Mouse (Mus musculus) hindbrain, embryonic 10.5 days (tissue): Measurements from ENCODE around the gene Ranbp3l. TPM values are rescaled to one million over a fixed set of nuclear protein-coding genes. Genes with fewer than 3 reads are reported as not detected.

ENCODE experiments used
- DNase-seq: peaks from one replicate; pipeline ENCODE4 v3.0.0-alpha.2; 2017; ENCODE audit warnings: low spot score
- H3K27ac ChIP-seq: fragments of 300-500 bp; sonication (generic); 2 replicates; pipeline ENCODE4 v1.5.1; 2016; ENCODE audit warnings: mild to moderate bottlenecking, moderate library complexity
- H3K27me3 ChIP-seq: fragments of 300-500 bp; sonication (generic); 2 replicates; pipeline ENCODE4 v1.6.1; 2016; ENCODE audit warnings: mild to moderate bottlenecking; ENCODE audit not compliant: poor library complexity, insufficient read depth, severe bottlenecking
- H3K36me3 ChIP-seq: fragments of 300-500 bp; sonication (generic); 2 replicates; pipeline ENCODE4 v1.6.1; 2016; ENCODE audit warnings: mild to moderate bottlenecking, moderate library complexity
- H3K4me1 ChIP-seq: fragments of 300-500 bp; sonication (generic); replicated peaks from 2 replicates; pipeline ENCODE4 v1.6.1; 2016; ENCODE audit warnings: mild to moderate bottlenecking
- H3K4me3 ChIP-seq: fragments of 300-500 bp; sonication (generic); 2 replicates; pipeline ENCODE4 v1.5.1; 2016; ENCODE audit warnings: mild to moderate bottlenecking, moderate library complexity
- H3K9me3 ChIP-seq: fragments of 300-500 bp; sonication (generic); 2 replicates; pipeline ENCODE4 v1.6.1; 2016; ENCODE audit warnings: mild to moderate bottlenecking, moderate library complexity
- WGBS: fragments of 180-500 bp; shearing (Covaris S2); methylation state at CpG from one replicate; pipeline ENCODE4 v1.1.7; 2016; 5-methylcytosine and 5-hydroxymethylcytosine counted together
- polyA plus RNA-seq: library from polyadenylated mRNA; unstranded; fragments of >200 nt; fragmentation: Nextera tagmentation; extraction: Ambion mirVana; gene quantifications from 2 replicates; pipeline ENCODE4 v1.2.1, GENCODE M21; 2016

The Ranbp3l gene
- polyA plus RNA-seq, result 0.07 and 0.12 TPM in 2 replicates

- Histone ChIP-seq H3K4me3 (no peak within 1 kb of the TSS), H3K27ac (no peak within 1 kb of the TSS), H3K9me3 (no peaks in the 10 kb centered on the region), H3K27me3 (no peaks in the 10 kb centered on the region), H3K36me3 (no peaks in the 10 kb centered on the region), H3K4me1 (no peaks in the 10 kb centered on the region)
- WGBS, result 71% methylated on average over 18 of the region's 18 CpGs
- DNase-seq, result no peak
Measured at GRCm38 (mm10) chr15:8967573-8968228, at the start of gene Ranbp3l. Gene Ranbp3l (plus strand): TSS chr15:8967949.

- H3K4me3 ChIP-seq, result no peak overlapping the region
- H3K36me3 ChIP-seq, result no peaks in the 10 kb centered on the region
- 0 out of 2 replicates have a peak, but pooled peaks cover 3% of the 10 kb centered on the region for H3K9me3 ChIP-seq
- H3K4me1 ChIP-seq, result no peaks in the 10 kb centered on the region
- WGBS, result 86% methylated on average over 1 of the region's 1 CpGs
- no peaks in the 10 kb centered on the region for H3K27me3 ChIP-seq
- DNase-seq, result no peak
- no peak overlapping the region for H3K27ac ChIP-seq
Measured at GRCm38 (mm10) chr15:8930061-8930460, 37.7 kb upstream of the Ranbp3l start.

GRCm38 (mm10) chr15:8936911-8937310 lies 30.8 kb upstream of the Ranbp3l start:
- no peak overlapping the region for H3K27ac ChIP-seq
- no peak for DNase-seq
- H3K4me1 ChIP-seq, result no peaks in the 10 kb centered on the region
- H3K27me3 ChIP-seq, result no peaks in the 10 kb centered on the region
- 86% methylated on average over 3 of the region's 3 CpGs for WGBS
- no peaks in the 10 kb centered on the region for H3K36me3 ChIP-seq
- H3K4me3 ChIP-seq, result no peak overlapping the region
- H3K9me3 ChIP-seq, result no peaks in the 10 kb centered on the region

GRCm38 (mm10) chr15:8940861-8941260 lies 26.9 kb upstream of the Ranbp3l start:
- no peak overlapping the region for H3K4me3 ChIP-seq
- H3K27me3 ChIP-seq, result no peaks in the 10 kb centered on the region
- H3K27ac ChIP-seq, result no peak overlapping the region
- no peaks in the 10 kb centered on the region for H3K4me1 ChIP-seq
- DNase-seq, result no peak
- H3K9me3 ChIP-seq, result no peaks in the 10 kb centered on the region
- 90% methylated on average over 5 of the region's 5 CpGs for WGBS
- no peaks in the 10 kb centered on the region for H3K36me3 ChIP-seq

- WGBS, result 81% methylated on average over 4 of the region's 4 CpGs
- Histone ChIP-seq H3K27me3 (no peaks in the 10 kb centered on the region), H3K4me3 (no peak overlapping the region), H3K9me3 (no peaks in the 10 kb centered on the region), H3K36me3 (no peaks in the 10 kb centered on the region), H3K4me1 (no peaks in the 10 kb centered on the region), H3K27ac (no peak overlapping the region)
- DNase-seq, result no peak
Measured at GRCm38 (mm10) chr15:8950856-8951255, 16.9 kb upstream of the Ranbp3l start.

- Histone ChIP-seq H3K36me3 (no peaks in the 10 kb centered on the region), H3K27me3 (no peaks in the 10 kb centered on the region), H3K27ac (no peak overlapping the region), H3K4me1 (no peaks in the 10 kb centered on the region), H3K4me3 (no peak overlapping the region), H3K9me3 (no peaks in the 10 kb centered on the region)
- WGBS, result 73% methylated on average over 2 of the region's 2 CpGs
- DNase-seq, result no peak
Measured at GRCm38 (mm10) chr15:8963323-8963722, 4.4 kb upstream of the Ranbp3l start.

GRCm38 (mm10) chr15:8968229-8968595 lies 463 bp downstream of the Ranbp3l start:
- DNase-seq, result no peak
- WGBS, result 87% methylated on average over 14 of the region's 14 CpGs
- H3K4me3 ChIP-seq, result no peak overlapping the region
- no peaks in the 10 kb centered on the region for H3K27me3 ChIP-seq
- H3K27ac ChIP-seq, result no peak overlapping the region
- no peaks in the 10 kb centered on the region for H3K4me1 ChIP-seq
- H3K36me3 ChIP-seq, result no peaks in the 10 kb centered on the region
- H3K9me3 ChIP-seq, result no peaks in the 10 kb centered on the region

GRCm38 (mm10) chr15:8969061-8969635 lies 1.4 kb downstream of the Ranbp3l start:
- H3K4me3 ChIP-seq, result no peak overlapping the region
- no peak for DNase-seq
- H3K9me3 ChIP-seq, result no peaks in the 10 kb centered on the region
- H3K27me3 ChIP-seq, result no peaks in the 10 kb centered on the region
- H3K27ac ChIP-seq, result no peak overlapping the region
- WGBS, result 89% methylated on average over 10 of the region's 10 CpGs
- H3K4me1 ChIP-seq, result no peaks in the 10 kb centered on the region
- no peaks in the 10 kb centered on the region for H3K36me3 ChIP-seq

GRCm38 (mm10) chr15:8991211-8991610 lies 23.5 kb downstream of the Ranbp3l start:
- no peaks in the 10 kb centered on the region for H3K9me3 ChIP-seq
- H3K4me1 ChIP-seq, result no peaks in the 10 kb centered on the region
- H3K4me3 ChIP-seq, result no peak overlapping the region
- WGBS, result 94% methylated on average over 6 of the region's 6 CpGs
- no peak for DNase-seq
- H3K27me3 ChIP-seq, result no peaks in the 10 kb centered on the region
- H3K36me3 ChIP-seq, result no peaks in the 10 kb centered on the region
- no peak overlapping the region for H3K27ac ChIP-seq

- H3K9me3 ChIP-seq, result no peaks in the 10 kb centered on the region
- no peaks in the 10 kb centered on the region for H3K4me1 ChIP-seq
- WGBS, result 88% methylated on average over 12 of the region's 12 CpGs
- no peak overlapping the region for H3K27ac ChIP-seq
- H3K36me3 ChIP-seq, result no peaks in the 10 kb centered on the region
- no peak overlapping the region for H3K4me3 ChIP-seq
- DNase-seq, result no peak
- no peaks in the 10 kb centered on the region for H3K27me3 ChIP-seq
Measured at GRCm38 (mm10) chr15:8991859-8992838, 24.4 kb downstream of the Ranbp3l start.

GRCm38 (mm10) chr15:8994608-8995277 lies 27.0 kb downstream of the Ranbp3l start:
- Histone ChIP-seq H3K9me3 (no peaks in the 10 kb centered on the region), H3K4me3 (no peak overlapping the region), H3K4me1 (no peaks in the 10 kb centered on the region), H3K27ac (no peak overlapping the region), H3K27me3 (no peaks in the 10 kb centered on the region), H3K36me3 (no peaks in the 10 kb centered on the region)
- WGBS, result 76% methylated on average over 8 of the region's 8 CpGs
- no peak for DNase-seq

- no peak overlapping the region for H3K4me3 ChIP-seq
- no peak for DNase-seq
- H3K27ac ChIP-seq, result no peak overlapping the region
Measured at GRCm38 (mm10) chr15:8995490-8995889, 27.7 kb downstream of the Ranbp3l start.

More at GRCm38 (mm10) chr15:8995490-8995889, 27.7 kb downstream of the Ranbp3l start:
- Histone ChIP-seq H3K27me3 (no peaks in the 10 kb centered on the region), H3K4me1 (no peaks in the 10 kb centered on the region), H3K9me3 (no peaks in the 10 kb centered on the region), H3K36me3 (no peaks in the 10 kb centered on the region)
- 79% methylated on average over 7 of the region's 7 CpGs for WGBS
